Mouse (Mus musculus) liver, postnatal 0 days (tissue): ENCODE data around the gene Dusp19. TPM values are rescaled to one million over a fixed set of nuclear protein-coding genes. Genes with fewer than 3 reads are reported as not detected.

Experiments used
- ATAC-seq: fragments of 200-750 bp; cut with Nextera tagmentation; 2 replicates; pipeline ENCODE4 v1.8.0; 2017; ENCODE audit warnings: mild to moderate bottlenecking, moderate library complexity
- DNase-seq: peaks from one replicate; pipeline ENCODE4 v3.0.0-alpha.2; 2016
- H3K27ac ChIP-seq: fragments of 300-500 bp; sonication (generic); 2 replicates; pipeline ENCODE4 v1.5.1; 2014; ENCODE audit warnings: antibody characterized with exemption, moderate library complexity, mild to moderate bottlenecking, low read depth
- H3K27me3 ChIP-seq: fragments of 300-500 bp; sonication (generic); 2 replicates; pipeline ENCODE4 v1.6.1; 2014; ENCODE audit warnings: low read length, control low read depth, mixed read lengths; ENCODE audit not compliant: insufficient read depth
- H3K36me3 ChIP-seq: fragments of 300-500 bp; sonication (generic); replicated peaks from 2 replicates; pipeline ENCODE4 v1.6.1; 2014; ENCODE audit warnings: mild to moderate bottlenecking, control low read depth, low read length, moderate library complexity, mixed read lengths; ENCODE audit not compliant: insufficient read depth
- H3K4me1 ChIP-seq: fragments of 300-500 bp; sonication (generic); 2 replicates; pipeline ENCODE4 v1.6.1; 2014; ENCODE audit warnings: antibody characterized with exemption, mild to moderate bottlenecking, control low read depth; ENCODE audit not compliant: insufficient read depth
- H3K4me2 ChIP-seq: fragments of 300-500 bp; sonication (generic); 2 replicates; pipeline ENCODE4 v1.6.1; 2014; ENCODE audit warnings: low read depth, mild to moderate bottlenecking, low read length, moderate library complexity, mixed read lengths
- H3K4me3 ChIP-seq: fragments of 300-500 bp; sonication (generic); 2 replicates; pipeline ENCODE4 v1.5.1; 2014; ENCODE audit warnings: low read depth, low read length
- H3K9ac ChIP-seq: fragments of 300-500 bp; sonication (generic); replicated peaks from 2 replicates; pipeline ENCODE4 v1.6.1; 2014; ENCODE audit warnings: mild to moderate bottlenecking, moderate library complexity
- H3K9me3 ChIP-seq: fragments of 300-500 bp; sonication (generic); 2 replicates; pipeline ENCODE4 v1.6.1; 2016; ENCODE audit warnings: mild to moderate bottlenecking, control low read depth, low read length, mixed read lengths
- CTCF ChIP-seq: sonication (generic); IDR thresholded peaks from 2 replicates; pipeline ENCODE4 v1.5.1; 2016; ENCODE audit warnings: antibody characterized with exemption, low read depth
- EP300 ChIP-seq: IDR thresholded peaks from 2 replicates; pipeline ENCODE4 v1.6.1; 2016; ENCODE audit warnings: antibody characterized with exemption, low read depth, mild to moderate bottlenecking
- WGBS: fragments of 180-500 bp; shearing (Covaris S2); extraction: QIAGEN DNeasy Blood & Tissue Kit; methylation state at CpG from one replicate; pipeline ENCODE4 v1.1.7; 2014; ENCODE audit not compliant: insufficient replicate concordance; 5-methylcytosine and 5-hydroxymethylcytosine counted together
- polyA plus RNA-seq: library from polyadenylated mRNA; unstranded; fragments of >200 nt; fragmentation: Nextera tagmentation; extraction: Ambion mirVana; gene quantifications from 2 replicates; pipeline ENCODE4 v1.2.1, GENCODE M21; 2015

Gene Dusp19
- polyA plus RNA-seq = 3.5 and 3.9 TPM in 2 replicates

DNA sequence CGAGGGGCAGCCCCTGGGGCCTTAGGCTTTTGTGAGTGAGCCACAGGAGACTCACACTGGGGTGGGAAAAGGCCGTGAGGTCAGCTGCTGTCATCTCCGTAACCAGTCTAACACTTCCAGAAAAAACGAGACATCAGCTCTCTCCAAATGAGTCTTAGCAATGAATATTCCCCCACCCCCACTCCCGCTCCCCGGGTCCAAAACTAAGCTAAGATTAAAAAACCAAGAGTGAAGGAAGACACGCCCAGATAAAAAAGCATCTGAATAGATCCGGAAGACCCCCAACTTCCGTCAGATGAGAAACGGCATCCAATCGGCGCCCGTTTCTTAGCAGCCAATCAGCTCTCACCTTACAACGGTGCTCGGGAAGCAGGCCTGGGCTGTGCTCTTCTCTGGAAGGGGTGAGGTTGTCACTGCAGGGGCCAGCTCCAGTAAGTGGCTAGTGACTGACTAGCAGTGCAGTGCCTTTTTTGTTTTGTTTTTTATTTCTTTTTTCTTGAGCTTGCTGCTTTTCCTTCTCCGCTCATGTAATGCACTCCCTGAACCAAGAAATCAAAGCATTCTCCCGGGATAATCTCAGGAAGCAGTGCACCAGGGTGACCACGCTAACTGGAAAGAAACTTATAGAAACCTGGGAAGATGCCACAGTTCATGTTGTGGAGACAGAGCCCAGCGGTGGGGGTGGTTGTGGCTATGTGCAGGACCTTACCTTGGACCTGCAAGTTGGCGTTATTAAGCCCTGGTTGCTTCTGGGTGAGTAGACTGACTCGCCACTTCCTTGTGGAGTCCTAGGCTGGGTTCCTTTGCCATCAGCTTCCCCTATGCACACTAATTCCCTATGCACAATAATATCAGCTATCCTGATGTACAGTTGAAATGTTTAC lies at the start of gene Dusp19, which contains the start of gene Nup35:
Gene Dusp19, plus strand, starts transcription at position 192 of the 884 bp plus-strand sequence.
Gene Nup35, plus strand, starts transcription at position 383 of the 884 bp plus-strand sequence.
- TF ChIP-seq EP300 = no peak
- TF ChIP-seq CTCF = no peak
- Histone ChIP-seq H3K9ac (peak within 1 kb of the TSS; percentile 59), H3K4me3 (peak within 1 kb of the TSS; percentile 70), H3K27ac (peak within 1 kb of the TSS; percentile 64), H3K9me3 (no peaks in the 10 kb centered on the region), H3K27me3 (no peaks in the 10 kb centered on the region), H3K36me3 (no peaks in the 10 kb centered on the region), H3K4me1 (peaks cover 3% of the 10 kb centered on the region; the same call in 1 of the 2 replicates), H3K4me2 (peak within 1 kb of the TSS; percentile 90)
- 2% methylated on average over 21 of the region's 21 CpGs for WGBS
- ATAC-seq = peak; percentile 99
- peak; percentile 90 for DNase-seq

GRCm38 (mm10) chr2:80567411-80567810 lies 49.4 kb upstream of the Dusp19 start:
- no peak overlapping the region for H3K4me3 ChIP-seq
- TF ChIP-seq CTCF (no peak), EP300 (no peak)
- H3K27ac ChIP-seq = no peak overlapping the region
- H3K9ac ChIP-seq = no peak overlapping the region
- no peaks in the 10 kb centered on the region for H3K36me3 ChIP-seq
- ATAC-seq = no peak
- no peak for DNase-seq
- H3K27me3 ChIP-seq = no peaks in the 10 kb centered on the region
- no peaks in the 10 kb centered on the region for H3K4me1 ChIP-seq
- no peak overlapping the region for H3K4me2 ChIP-seq
- no peaks in the 10 kb centered on the region for H3K9me3 ChIP-seq
- 85% methylated on average over 4 of the region's 4 CpGs for WGBS

GRCm38 (mm10) chr2:80570656-80571055 lies 46.2 kb upstream of the Dusp19 start:
- no peaks in the 10 kb centered on the region for H3K27me3 ChIP-seq
- 69% methylated on average over 4 of the region's 4 CpGs for WGBS
- no peaks in the 10 kb centered on the region for H3K9me3 ChIP-seq
- H3K9ac ChIP-seq = no peak overlapping the region
- no peaks in the 10 kb centered on the region for H3K36me3 ChIP-seq
- no peaks in the 10 kb centered on the region for H3K4me1 ChIP-seq
- H3K27ac ChIP-seq = no peak overlapping the region
- H3K4me2 ChIP-seq = no peak overlapping the region
- TF ChIP-seq CTCF (no peak), EP300 (no peak)
- no peak for ATAC-seq
- no peak for DNase-seq
- H3K4me3 ChIP-seq = no peak overlapping the region

GRCm38 (mm10) chr2:80577286-80577685 lies 39.6 kb upstream of the Dusp19 start:
- no peaks in the 10 kb centered on the region for H3K36me3 ChIP-seq
- H3K4me1 ChIP-seq = peaks cover 6% of the 10 kb centered on the region; the same call in 1 of the 2 replicates
- peaks cover 6% of the 10 kb centered on the region; the same call in 1 of the 2 replicates for H3K27me3 ChIP-seq
- TF ChIP-seq EP300 = no peak
- TF ChIP-seq CTCF = no peak
- H3K9ac ChIP-seq = no peak overlapping the region
- DNase-seq = no peak
- no peak overlapping the region for H3K4me3 ChIP-seq
- 76% methylated on average over 1 of the region's 1 CpGs for WGBS
- H3K9me3 ChIP-seq = no peaks in the 10 kb centered on the region
- H3K27ac ChIP-seq = 0 out of 2 replicates have a peak overlapping the region, but pooled peaks have one; percentile 29
- ATAC-seq = no peak
- no peak overlapping the region for H3K4me2 ChIP-seq

GRCm38 (mm10) chr2:80579253-80579891 lies 37.5 kb upstream of the Dusp19 start:
- 20% methylated on average over 6 of the region's 6 CpGs for WGBS
- 0 out of 2 replicates have a peak overlapping the region, but pooled peaks have one; percentile 34 for H3K9ac ChIP-seq
- no peak for DNase-seq

More at GRCm38 (mm10) chr2:80579253-80579891, 37.5 kb upstream of the Dusp19 start:
- H3K27me3 ChIP-seq = peaks cover 14% of the 10 kb centered on the region
- no peaks in the 10 kb centered on the region for H3K9me3 ChIP-seq
- peaks cover 6% of the 10 kb centered on the region; the same call in 1 of the 2 replicates for H3K4me1 ChIP-seq
- H3K36me3 ChIP-seq = no peaks in the 10 kb centered on the region
- peak overlapping the region; percentile 2; the same call in 1 of the 2 replicates for H3K4me3 ChIP-seq
- TF ChIP-seq CTCF = no peak
- no peak; the same call in 1 of the 2 replicates for TF ChIP-seq EP300
- H3K27ac ChIP-seq = no peak overlapping the region
- no peak for ATAC-seq
- peak overlapping the region; percentile 62 for H3K4me2 ChIP-seq
